Mouse (Mus musculus): ENCODE data around the gene Rnf180.

Rnf180 gene

GRCm38 (mm10) chr13:105132370-105132769 lies 162.2 kb downstream of the Rnf180 start:
- DNase-seq (ENCODE audit: low read depth) = no peak

DNA sequence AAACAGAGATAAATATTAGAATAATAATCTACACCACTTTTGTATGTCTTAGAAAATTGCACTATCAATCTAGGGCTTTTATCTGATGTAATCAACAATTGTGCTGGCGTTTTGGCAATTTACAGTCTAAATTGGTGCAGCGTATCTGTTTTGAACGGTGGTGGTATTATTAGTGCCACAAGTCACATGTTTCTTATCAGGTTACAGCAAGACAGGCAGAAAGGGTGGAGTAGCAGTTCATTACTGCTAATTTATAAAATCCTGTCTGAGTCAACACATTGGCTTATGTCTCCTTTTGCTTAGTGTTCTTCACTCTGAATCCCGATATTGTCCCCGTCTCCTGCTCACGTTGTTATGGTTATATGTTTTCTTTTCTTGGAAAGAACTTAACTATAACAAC lies 164.5 kb downstream of the Rnf180 start:
- no peak for DNase-seq (ENCODE audit: low read depth)

DNA sequence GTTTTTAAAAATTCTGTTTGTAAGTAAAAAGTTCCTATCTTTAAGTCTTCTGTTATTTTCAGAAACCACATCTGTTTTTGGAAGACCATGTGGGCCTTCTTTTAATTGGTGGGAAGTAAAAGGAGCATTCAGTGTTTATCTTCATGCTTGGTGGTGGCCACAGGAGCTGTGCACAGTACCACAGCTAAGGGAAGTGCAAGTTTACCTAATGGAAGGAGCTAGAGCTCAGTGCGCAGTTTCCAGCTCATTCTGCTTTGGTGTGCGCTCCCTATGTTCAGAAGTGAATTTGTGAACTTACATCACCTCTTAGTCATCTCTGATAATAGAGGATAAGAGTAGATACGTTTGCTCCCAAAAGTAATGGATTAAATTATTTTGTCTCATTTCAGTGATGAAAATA lies 172.5 kb downstream of the Rnf180 start:
- no peak for DNase-seq (ENCODE audit: low read depth)

- DNase-seq (ENCODE audit: low read depth) = no peak
Measured at GRCm38 (mm10) chr13:105121617-105122016, 173.0 kb downstream of the Rnf180 start.

- no peak for DNase-seq (ENCODE audit: low read depth)
Measured at GRCm38 (mm10) chr13:105111599-105111998, 183.0 kb downstream of the Rnf180 start.

DNA sequence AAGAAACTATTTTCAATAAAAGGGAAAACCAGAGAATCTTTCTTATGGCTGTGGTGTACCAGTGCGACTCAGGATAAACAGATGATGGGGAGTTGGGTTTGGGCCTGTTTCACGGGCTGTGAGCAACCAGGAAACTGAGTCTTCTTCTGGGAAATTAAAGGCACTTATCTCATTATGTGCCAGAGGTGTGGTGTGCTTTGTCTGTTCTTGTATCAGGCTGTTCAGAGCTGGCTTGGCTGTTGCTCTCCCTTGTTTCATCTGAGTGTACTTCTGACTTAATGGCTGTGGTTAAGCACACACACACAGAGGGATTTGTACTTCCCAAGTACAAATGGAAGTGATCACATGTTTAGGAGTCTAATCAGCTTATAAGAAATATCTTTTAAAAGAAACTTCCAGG lies 190.2 kb downstream of the Rnf180 start:
- DNase-seq (ENCODE audit: low read depth) = no peak

DNA sequence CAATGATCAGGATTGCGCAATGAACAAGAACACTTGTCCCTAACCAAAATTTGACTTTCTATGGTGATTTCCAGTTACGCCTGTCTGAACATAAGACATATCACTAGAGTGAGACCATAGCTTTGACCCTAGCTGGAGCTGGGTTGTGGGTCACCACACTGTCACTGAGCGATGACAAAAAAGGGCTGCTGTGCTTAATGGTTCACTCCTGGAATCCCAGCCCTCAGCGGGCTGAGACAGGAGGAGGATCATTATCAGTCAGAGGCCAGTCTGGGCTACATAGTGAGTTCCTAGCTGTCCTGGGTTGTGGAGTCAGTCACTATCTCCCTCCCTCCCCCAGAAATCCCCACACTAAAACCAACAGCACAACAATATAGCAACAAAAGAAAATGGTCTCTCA lies 193.9 kb downstream of the Rnf180 start:
- DNase-seq (ENCODE audit: low read depth) = no peak

DNA sequence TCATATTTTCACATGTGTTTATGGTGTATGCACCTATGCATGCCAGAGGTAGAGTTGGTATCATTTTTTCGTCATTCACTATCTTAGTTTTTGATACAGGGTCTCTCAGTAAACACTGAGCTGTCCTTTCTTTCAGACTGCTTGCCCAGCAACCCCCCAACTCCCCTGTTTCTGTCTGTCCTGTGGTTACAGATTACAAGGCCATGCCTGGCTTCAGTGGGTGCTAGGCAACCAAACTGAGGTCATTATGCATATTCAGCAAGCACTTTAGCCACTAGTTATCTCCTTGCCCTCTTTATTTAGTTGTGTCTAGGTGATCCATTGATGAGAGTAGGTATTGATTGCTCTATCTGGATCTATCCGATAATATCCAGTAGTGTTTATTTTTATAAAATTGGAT lies 198.3 kb downstream of the Rnf180 start:
- DNase-seq (ENCODE audit: low read depth) = no peak

- no peak for DNase-seq (ENCODE audit: low read depth)
Measured at GRCm38 (mm10) chr13:105089276-105089675, 205.3 kb downstream of the Rnf180 start.

GRCm38 (mm10) chr13:105081862-105082261 lies 212.8 kb downstream of the Rnf180 start, which contains the start of gene 4933425L06Rik:
Gene 4933425L06Rik, plus strand, starts transcription at chr13:105082122.
- no peak for DNase-seq (ENCODE audit: low read depth)
